Mouse (Mus musculus) MEL (cell line): ENCODE measurements at regions not wholly inside any gene's neighbourhood (a gene's known extent, or its start where the extent isn't known, plus 50 kb on each side); places are given as distances from the start of the nearest gene placed in this dataset.

Experiments
- CHD2 ChIP-seq: IDR thresholded peaks from 2 replicates; pipeline ENCODE4 v1.6.1; 2011; ENCODE audit warnings: low read length, improper control_type of control experiment
- CTCF ChIP-seq, 3 experiments: IDR thresholded peaks in 2 of 3; conservative IDR thresholded peaks in 1 of 3; 2 replicates each; pipeline ENCODE4 v1.5.1; 2011 to 2012; ENCODE audit warnings: low read length in 3 of 3, low read depth in 2 of 3, mild to moderate bottlenecking in 2 of 3, improper control_type of control experiment in 1 of 3, inconsistent platforms in 1 of 3, mixed read lengths in 1 of 3, moderate library complexity in 1 of 3; ENCODE audit not compliant: control insufficient read depth in 1 of 3, insufficient read depth in 1 of 3, poor library complexity in 1 of 3, severe bottlenecking in 1 of 3
- ELF1 ChIP-seq: IDR thresholded peaks from 2 replicates; pipeline ENCODE4 v1.6.1; 2014; ENCODE audit warnings: low read depth, mild to moderate bottlenecking, inconsistent platforms, low read length, improper control_type of control experiment, moderate library complexity
- JUND ChIP-seq: IDR thresholded peaks from 2 replicates; pipeline ENCODE4 v1.6.1; 2011; ENCODE audit warnings: low read depth, mild to moderate bottlenecking, improper control_type of control experiment, low read length
- MAX ChIP-seq: IDR thresholded peaks from 2 replicates; pipeline ENCODE4 v1.6.1; 2011; ENCODE audit warnings: low read length, improper control_type of control experiment
- MYC ChIP-seq: IDR thresholded peaks from 2 replicates; pipeline ENCODE4 v1.6.1; 2011; ENCODE audit warnings: low read depth, mild to moderate bottlenecking, low read length, improper control_type of control experiment, moderate library complexity
- TAL1 ChIP-seq: IDR thresholded peaks from 2 replicates; pipeline ENCODE4 v1.6.1; 2012; ENCODE audit warnings: mild to moderate bottlenecking, inconsistent platforms, low read length, moderate library complexity, mixed read lengths
- ZNF384 ChIP-seq: IDR thresholded peaks from 2 replicates; pipeline ENCODE4 v1.6.1; 2012; ENCODE audit warnings: low read depth, mild to moderate bottlenecking, inconsistent platforms, low read length, improper control_type of control experiment

DNA sequence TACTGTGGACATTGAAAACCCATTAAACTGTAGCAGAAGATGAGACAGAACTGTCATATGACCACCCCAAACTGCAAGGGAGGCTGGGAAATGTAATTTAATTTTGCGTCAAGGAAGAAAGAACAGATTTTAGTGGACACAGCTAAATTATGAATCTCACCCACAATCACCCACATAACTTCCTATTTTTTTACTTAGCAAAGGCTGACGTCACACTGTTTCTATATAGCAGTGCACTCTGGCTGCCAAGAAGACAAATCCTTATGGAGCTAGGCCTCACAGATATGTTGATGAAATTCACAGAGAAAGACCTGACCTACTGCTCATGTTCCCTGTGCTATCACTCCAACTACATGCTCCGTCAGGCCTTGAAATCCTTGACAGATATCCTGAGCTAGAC lies 118.5 kb upstream of the Lmo4 start:
- TF ChIP-seq TAL1 = no peak
- no peak for TF ChIP-seq MYC
- TF ChIP-seq ZNF384 = no peak
- no peak for TF ChIP-seq MAX
- no peak for TF ChIP-seq CTCF (IDR thresholded peaks at IDR 0.05 in 2 of 3, conservative IDR thresholded peaks at IDR 0.05 in 1 of 3; ENCODE audit: control insufficient read depth in 1 of 3, insufficient read depth in 1 of 3, low read depth in 2 of 3, low read length in 3 of 3, poor library complexity in 1 of 3, severe bottlenecking in 1 of 3)
- TF ChIP-seq CHD2 = no peak
- TF ChIP-seq ELF1 = no peak
- TF ChIP-seq JUND = no peak
